Mouse (Mus musculus): Measurements from ENCODE around the gene Fhl2.
A peak's percentile ranks its signal among the peaks of the same experiment; 100 is the strongest.
"Not testable (repeated sequence)": the region's sequence is repeated elsewhere in the genome, so short reads cannot be mapped to it uniquely, and the experiment has no call there.

Gene Fhl2

DNA sequence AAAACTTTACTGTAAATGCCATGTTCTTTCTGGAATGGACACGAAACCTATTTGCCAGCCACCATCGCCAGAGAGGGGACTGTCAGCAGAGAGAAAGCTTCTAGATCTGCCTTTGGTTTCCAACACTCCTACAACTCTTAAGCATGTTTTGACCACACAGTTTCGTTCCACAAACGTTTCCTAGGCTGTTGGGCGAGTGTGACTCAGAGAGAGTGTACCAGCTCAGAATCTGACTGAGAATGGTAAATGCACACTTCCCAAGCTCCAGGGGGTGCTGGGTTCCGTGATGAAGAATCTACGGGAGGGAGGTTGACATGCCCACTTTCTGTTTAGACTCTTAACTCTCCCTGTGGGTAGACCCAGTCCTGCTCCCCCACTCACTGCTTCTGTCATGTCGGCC, 5.7 kb downstream of the Fhl2 start:
- DNase-seq: no peak

GRCm38 (mm10) chr1:43188893-43189292, 7.9 kb downstream of the Fhl2 start:
- not testable (repeated sequence) for DNase-seq

- no peak for DNase-seq
Observed at GRCm38 (mm10) chr1:43186334-43186733, 10.4 kb downstream of the Fhl2 start.

GRCm38 (mm10) chr1:43180912-43181311, 15.9 kb downstream of the Fhl2 start:
- no peak for DNase-seq

DNA sequence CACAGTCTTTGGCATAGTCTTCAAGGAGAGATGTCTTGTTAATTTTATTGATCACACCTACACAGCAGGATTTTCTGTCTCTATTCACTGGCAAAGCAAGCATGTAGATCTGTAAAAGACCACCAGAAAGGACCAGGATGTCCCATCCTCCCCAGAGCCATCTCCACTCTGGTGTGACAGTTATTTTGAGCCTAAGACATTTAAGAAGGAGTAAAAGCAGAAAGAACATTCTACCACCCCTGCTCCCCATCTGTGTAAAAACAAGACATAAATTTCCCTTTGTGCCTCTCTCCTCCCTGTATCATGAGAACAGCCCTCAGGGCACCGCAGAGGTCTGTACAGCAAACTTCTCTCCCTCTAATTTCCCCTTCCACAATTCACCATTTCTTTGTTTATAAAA, 18.0 kb downstream of the Fhl2 start:
- no peak for DNase-seq

DNA sequence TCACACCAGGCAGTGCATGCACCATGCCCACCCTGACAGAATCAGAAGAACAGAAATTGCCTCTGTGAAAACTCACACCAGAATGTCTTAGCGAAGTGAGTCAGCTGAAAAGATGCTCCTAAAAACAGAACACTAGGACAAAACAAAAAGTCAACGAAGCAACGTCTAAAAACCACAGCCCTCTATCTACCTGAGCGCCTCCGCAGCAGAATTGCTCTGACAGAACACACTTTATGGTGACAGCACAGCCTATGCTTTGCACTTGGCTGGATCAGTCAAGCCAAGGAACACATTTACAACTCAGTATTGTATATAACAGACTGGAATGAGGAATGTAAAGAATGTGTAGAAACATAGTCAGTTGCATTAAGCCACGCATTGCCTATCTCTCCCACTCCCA, 18.4 kb downstream of the Fhl2 start:
- DNase-seq: no peak

DNA sequence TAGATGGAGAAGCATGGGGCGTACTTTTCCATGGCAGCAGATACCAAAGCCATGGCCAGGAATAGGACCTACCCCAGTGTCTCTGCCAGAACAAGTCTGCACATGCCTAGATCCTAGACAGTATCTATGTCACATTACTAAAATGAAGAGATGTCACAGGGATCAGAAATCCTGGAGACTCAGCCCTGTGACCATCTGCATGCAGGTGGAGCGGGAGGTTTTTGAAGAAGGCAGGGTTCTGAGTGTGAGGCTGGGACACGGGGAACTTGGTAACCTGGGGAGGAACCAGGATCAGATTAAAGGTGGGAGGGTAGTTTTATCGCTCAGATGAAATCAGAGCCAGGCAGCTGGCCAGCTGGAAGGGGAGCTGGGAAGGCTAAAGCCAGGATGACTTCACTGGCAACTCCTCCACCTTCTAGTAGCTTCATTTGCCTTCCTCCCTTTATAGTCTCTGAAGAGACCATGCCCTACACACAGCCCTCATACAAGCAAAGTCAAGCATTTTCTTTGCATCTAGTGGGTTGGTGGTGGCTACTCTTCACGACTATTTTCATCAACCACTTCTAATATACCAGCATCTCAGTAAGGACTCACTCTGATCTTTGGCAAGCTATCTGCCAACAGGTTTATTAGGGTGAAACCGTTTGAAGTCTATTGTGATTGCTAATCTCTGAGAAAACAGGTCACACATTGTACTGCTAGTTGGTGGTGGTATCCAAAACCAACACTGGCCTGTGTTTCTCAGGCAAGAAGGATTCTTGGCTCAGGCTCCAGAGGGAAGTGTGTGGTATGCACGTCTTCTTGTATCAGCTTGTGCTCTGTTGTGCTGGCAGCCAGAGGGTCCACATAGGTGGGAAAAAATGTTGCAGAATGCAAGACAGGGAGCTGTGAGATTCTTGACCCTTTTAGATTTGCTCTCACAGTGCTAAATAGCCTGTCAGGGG, 23.2 kb downstream of the Fhl2 start:
- no peak for DNase-seq

- no peak for DNase-seq
Observed at GRCm38 (mm10) chr1:43171816-43172215, 25.0 kb downstream of the Fhl2 start.

- DNase-seq: no peak
Observed at GRCm38 (mm10) chr1:43171093-43171492, 25.7 kb downstream of the Fhl2 start.

DNA sequence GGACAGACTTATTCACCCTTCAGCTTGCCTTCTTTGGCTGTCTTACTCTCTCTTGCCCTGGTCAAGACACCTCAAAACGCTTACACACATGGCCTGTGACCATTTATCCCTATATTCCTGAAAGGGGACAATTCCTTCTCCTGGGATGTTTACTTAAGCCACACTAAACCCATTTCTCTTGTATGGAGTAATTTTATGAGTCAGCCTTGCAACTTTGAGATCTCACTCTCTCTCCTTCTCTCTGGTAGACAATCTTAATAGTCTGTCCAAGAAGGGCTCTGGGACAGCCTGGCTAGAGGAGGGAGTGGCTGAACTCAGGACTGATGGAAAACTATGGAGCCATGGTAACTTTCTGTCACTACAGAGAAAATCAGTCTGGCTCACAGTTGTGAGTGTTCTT, 27.1 kb downstream of the Fhl2 start:
- no peak for DNase-seq

- no peak for DNase-seq
Observed at GRCm38 (mm10) chr1:43169227-43169626, 27.6 kb downstream of the Fhl2 start.

DNA sequence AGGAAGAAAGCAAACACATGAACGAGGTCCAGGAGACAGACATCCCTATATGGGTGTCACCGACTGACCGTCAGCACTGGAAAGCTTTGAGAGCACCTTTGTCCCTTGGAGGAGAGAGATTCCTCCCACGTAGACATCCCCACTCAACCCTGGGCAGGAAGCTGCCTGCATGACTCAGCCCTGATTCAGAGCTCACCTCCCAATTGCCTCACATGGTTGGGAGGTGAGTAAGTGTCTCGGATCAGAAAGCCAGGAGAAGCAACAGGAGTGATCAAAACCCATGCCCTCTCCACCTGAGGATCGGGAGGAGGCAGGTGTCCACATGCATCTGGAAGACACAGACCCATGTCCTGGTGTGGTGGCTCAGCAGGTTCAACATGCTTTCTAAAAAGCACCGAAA, 28.2 kb downstream of the Fhl2 start:
- DNase-seq: no peak

GRCm38 (mm10) chr1:43168026-43168425, 28.8 kb downstream of the Fhl2 start:
- DNase-seq: no peak

GRCm38 (mm10) chr1:43164582-43164981, 32.2 kb downstream of the Fhl2 start:
- DNase-seq: no peak

DNA sequence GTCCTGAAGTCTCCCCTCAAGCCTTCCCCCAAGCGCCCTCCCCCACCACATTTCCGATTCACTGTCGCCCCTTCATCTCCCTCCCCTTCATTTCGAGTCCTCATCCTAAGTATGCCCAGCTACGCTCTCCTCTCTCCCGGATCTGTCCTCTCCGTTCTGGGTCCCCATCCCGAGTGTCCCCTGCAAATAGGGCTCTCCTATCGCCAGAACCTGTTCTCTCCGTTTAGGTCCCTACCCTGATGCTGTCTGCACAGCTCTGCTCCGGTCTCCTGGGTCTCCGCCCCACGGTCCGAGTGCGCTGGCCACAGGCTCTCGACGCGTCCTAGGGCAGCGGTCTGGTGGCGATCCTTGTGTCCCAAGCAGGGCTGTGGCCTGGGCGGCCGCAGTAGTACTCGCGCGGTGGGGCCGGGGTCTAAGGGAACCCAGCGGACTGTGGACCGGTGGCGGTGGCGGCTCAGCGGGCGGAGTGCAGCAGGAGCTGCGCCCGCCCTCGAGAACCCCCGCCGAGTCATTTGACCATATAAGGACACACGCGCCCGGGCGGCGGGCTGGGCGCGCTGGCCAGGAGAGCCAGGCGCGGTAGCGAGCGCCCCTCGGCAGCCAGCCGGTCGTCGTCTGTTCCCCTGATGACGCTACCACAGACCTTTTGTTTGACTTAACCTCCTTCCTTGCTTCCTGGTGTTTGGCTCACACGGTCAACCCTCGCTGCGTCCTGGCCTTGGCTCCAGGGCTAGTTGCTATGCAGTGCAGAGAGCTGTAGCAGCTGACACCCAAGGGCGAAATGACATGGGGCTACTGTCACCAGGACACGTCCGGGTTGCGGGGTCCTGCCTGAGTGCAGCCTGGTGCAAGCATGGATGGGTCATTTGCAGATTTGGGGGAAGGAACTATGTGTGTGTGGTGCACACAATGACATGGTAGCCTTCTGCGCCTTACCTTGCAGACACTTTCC, 33.0 kb downstream of the Fhl2 start:
- DNase-seq: peak; percentile 68

GRCm38 (mm10) chr1:43163084-43163466, 33.7 kb downstream of the Fhl2 start:
- DNase-seq: no peak

GRCm38 (mm10) chr1:43162394-43162793, 34.4 kb downstream of the Fhl2 start:
- no peak for DNase-seq

DNA sequence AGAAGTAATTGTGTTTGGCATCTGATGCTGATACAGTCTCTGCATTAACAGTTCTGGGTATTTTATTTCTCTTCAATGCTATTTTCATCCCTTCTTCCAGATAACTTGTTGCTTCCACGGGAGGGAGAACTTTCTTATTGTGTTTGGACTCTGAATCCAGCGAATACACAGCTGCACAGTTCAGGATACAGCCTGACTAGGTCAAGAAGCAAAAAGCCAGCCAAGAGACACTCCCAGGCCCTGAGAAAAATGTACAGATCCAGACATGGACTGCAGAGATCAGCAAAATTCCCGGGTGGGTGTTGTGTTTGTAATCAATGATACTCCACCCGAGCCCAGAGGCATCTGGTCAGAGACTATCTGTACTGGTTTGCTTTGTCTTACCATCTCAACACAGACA, 37.4 kb downstream of the Fhl2 start:
- no peak for DNase-seq

GRCm38 (mm10) chr1:43157907-43158306, 38.9 kb downstream of the Fhl2 start:
- DNase-seq: peak; percentile 8

DNA sequence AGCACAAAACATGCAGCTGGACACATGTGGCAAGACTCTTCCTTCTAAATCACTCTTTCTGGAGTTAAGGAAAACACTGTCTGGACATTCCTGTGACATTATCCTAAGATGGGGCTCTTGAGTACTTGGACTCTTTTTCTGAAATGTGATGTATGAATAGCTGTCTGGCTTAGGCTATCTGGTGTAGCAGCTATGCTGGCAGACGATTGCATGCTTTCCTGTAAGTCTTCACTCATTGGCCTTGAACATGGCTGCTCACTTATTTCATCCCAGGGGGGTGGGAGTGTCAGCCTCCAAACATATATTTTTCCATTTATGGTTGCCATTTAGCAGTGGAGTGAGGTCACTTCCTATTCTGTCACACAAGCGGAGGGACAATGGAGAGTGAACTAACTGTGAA, 42.3 kb downstream of the Fhl2 start:
- DNase-seq: no peak

- no peak for DNase-seq
Observed at GRCm38 (mm10) chr1:43153538-43153937, 43.2 kb downstream of the Fhl2 start.

DNA sequence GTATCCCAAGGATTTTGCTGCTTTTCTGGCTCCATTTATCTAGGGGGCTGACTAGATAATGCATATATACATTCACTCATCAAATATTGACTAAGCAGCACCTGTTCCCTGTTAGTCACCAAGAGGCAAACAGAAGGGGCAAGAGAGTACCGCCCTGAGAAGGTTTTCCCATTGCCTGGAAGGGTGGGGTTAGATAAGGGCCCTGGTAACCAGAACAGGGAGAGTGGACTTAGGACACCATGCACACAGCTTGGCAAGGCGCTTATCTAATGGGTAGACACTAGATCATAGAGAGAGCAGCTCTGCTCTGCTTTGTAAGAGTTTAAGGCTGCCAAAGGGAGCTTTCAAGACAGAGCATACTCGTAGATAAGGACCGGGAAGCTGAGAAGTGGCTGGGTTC, 44.2 kb downstream of the Fhl2 start:
- DNase-seq: no peak

- no peak for DNase-seq
Observed at GRCm38 (mm10) chr1:43150225-43150624, 46.6 kb downstream of the Fhl2 start.

DNA sequence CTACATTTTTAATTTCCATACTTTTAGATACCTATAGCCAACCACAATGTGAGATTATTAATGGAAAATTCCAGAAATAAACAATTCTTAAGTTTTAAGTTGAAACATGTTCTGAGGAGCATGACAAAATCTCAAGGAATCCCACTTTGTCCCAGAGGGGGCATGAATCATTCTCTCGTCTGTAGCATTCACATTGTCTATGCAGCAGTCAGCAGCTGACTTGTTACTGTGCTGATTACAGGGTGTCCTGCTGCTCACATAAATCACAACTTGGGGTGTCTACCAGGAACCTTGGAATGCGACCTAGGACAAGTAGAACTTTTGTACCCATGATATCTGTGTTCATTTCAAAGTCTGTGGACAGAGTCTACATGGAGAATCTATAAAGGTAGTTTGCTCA, 49.3 kb downstream of the Fhl2 start:
- no peak for DNase-seq
